Mouse (Mus musculus): ENCODE measurements at regions not wholly inside any gene's neighbourhood (a gene's known extent, or its start where the extent isn't known, plus 50 kb on each side); places are given as distances from the start of the nearest gene placed in this dataset.

DNA sequence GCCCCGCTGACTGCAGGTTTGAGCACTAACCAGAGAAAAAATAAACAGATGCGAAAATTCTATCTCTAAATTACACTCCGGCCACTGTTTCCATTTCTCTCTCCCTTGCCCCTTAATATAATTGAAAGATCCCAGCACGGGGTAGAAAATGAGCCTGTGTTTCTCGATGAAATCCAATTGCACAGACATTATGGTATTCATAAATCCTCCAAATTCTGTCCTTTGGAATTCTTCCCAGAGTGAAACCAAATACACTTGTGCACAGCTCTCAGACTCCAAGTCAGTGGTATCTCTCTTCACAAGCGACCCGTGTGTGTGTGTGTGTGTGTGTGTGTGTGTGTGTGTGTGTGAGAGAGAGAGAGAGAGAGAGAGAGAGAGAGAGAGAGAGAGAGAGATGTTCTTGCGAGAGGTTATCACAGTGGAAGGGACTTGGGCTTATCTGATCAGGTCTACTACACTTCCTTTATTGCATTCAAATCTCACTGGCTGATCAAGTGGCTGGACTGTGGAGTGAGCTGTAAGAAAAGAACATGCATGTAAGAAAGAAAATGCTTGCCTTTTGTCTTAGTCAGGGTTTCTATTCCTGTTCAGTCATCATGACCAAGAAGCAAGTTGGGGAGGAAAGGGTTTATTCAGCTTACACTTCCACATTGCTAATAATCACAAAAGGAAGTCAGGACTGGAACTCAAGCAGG lies 529.6 kb upstream of the Gm19410 start:
- DNase-seq (ENCODE audit: low spot score in 2 of 2): no peak

DNA sequence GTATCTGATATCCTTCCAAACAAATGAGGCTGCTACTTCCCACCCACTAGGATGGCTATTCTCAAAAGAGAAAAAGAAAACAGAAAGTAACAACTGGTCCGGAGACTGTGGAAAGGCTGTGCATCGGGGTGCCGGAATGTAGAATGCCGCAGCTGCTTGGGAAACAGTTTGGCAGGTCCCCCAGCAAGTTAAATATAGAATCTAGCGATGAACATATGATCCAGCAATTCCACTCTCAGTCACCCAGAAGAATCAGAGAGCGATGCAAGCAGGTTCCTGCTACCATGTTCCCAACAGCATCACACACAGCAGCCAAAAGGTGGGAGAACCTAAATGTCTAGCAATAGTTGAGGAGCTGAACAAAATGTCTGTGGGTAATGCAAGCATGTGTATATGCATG lies 528.3 kb upstream of the Gm19410 start:
- DNase-seq (ENCODE audit: low spot score in 2 of 2): peak in 1 of 2 experiments; percentile 12

DNA sequence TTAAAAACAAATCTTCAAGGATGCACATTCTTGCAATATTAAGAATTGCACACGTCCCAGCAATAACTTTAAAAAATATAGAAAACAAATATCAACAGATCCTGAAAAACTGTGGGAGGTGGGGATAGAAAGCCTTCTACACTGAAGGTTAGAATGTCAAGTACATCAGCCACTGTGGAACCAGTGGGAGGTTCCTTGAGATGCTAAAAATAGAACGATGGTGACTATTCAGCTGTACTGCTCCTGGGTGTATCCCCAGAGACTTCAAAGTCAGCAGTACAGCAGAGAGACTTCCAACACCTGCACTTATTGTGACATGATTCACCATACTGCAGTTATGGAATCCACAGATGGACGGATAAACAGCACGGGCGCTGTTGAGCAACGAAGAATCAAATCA lies 524.7 kb upstream of the Gm19410 start:
- DNase-seq (ENCODE audit: low spot score in 2 of 2): no peak

DNA sequence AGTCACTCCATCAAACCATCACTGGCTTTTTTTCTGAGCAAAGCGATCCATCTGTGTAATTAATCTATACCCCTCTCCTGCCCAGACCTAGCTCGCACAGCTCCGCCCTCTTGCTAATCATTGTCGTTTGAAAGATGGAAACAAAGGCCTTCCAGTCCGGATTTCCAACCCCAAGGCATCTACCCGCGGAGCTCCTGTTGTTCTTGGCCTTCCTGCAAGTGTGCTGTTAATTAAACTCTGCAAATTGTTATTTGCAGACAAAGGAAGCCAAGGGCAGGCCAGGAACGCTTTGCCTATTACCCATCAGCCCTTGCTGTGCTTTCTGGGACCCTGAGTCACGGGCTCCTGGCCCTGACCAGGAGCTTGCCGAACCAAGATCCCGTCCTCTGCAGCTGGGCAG lies 522.0 kb upstream of the Gm19410 start:
- DNase-seq (ENCODE audit: low spot score in 2 of 2): no peak

GRCm38 (mm10) chr8:35249747-35250375 lies 515.7 kb upstream of the Gm19410 start:
- DNase-seq (ENCODE audit: low spot score in 2 of 2): no peak

DNA sequence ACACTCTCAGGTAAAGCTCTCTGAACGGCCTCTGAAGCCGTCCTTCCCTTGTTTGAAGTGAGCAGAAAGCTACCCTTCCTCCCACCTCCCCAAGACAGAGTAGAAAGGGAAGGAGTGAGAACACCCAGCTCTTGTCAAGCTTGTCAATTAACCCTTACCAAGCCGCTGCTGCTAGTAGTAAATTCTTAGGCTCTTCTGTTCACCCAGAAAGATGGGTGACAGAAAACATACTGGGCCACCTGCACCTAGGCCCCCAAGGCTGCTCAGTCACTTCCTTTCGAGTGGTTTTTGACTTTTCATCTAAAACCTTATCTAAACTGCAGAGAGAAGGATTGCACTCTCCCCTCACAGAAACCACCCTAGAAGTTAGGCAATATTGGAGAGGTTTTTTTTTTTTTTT lies 514.9 kb upstream of the Gm19410 start:
- DNase-seq (ENCODE audit: low spot score in 2 of 2): no peak

DNA sequence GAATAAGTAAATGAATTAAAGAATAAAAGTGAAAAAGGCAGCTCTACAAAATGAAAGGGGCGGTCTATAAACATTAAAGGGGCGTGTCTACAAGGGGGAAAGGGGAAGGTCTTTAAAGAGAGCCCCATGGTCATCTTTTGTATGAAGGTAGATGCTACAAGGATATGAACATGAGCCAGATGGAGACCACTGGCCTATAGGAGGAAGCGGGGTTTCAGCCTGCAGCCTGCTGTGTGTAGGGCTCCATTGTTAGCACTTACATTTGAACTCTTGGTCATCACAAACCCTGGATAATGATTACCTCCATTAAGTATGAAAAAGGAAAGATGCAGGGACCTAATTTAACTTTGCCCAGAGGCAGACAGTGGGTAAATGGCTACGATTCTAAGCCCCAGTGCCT lies 511.6 kb upstream of the Gm19410 start:
- DNase-seq (ENCODE audit: low spot score in 2 of 2): no peak

DNA sequence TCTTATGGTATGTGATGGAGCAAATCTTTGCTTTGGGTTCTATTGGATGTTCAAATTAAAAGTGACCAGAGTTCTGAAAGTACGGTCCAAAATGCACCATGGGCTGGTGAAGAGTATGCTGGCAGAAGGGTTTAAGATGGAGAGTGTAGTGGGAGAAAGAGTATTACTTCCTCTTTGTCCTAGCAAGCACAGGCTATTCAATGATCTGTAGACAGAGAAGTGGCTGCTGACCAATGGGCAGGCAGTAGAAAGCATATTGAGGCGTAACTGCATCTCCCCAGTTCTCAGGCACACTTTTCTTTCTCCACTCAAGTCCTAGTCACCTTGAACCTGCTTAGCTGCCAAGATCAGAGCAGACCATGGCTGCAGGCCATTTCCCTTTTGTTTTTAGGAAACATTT lies 510.3 kb upstream of the Gm19410 start:
- DNase-seq (ENCODE audit: low spot score in 2 of 2): no peak

DNA sequence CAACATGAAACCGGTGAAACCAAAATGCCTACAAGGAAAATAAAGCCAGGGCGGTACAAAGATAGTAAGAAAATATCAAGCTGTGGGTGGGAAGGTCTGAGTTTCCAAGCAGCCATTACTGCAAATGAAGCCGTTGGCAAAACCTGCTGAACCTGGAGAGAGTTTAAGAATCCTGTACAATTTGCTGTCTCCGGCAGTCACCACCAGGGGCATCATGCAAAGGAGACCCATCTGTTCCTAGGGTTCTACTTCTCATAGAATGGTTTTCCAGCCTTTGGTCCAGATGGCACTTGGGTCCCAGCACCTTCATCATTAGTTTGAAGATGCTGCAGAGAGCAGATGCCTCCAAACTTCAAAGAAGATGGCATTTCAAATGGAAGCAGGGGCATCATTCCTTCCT lies 508.6 kb upstream of the Gm19410 start:
- DNase-seq (ENCODE audit: low spot score in 2 of 2): no peak

DNA sequence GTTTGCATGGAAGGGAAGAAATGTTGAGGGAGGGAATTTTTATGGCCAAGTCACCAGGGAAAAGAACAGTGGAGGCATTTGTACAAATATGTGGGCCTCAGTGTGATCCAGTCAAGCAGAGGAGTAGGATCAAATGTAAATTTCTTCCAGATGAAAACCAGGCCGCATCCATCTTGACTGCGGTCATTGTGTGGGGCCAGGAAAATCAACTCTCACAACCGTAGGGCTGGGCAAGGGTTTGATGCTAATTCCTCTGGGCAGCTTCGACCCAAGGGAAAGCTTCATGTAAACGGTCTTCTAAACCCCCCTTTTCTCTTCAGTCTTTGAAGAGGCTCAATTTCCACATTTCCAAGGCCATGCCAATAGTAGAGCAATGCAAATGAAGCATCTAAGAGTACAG lies 497.4 kb upstream of the Gm19410 start:
- no peak for DNase-seq (ENCODE audit: low spot score in 2 of 2)

- no peak for DNase-seq (ENCODE audit: low spot score in 2 of 2)
These were observed 496.6 kb upstream of the Gm19410 start for GRCm38 (mm10) chr8:35268986-35269385.

GRCm38 (mm10) chr8:35275972-35276371 lies 489.6 kb upstream of the Gm19410 start:
- DNase-seq (ENCODE audit: low spot score in 2 of 2): no peak

GRCm38 (mm10) chr8:35276460-35276859 lies 489.1 kb upstream of the Gm19410 start:
- no peak for DNase-seq (ENCODE audit: low spot score in 2 of 2)

DNA sequence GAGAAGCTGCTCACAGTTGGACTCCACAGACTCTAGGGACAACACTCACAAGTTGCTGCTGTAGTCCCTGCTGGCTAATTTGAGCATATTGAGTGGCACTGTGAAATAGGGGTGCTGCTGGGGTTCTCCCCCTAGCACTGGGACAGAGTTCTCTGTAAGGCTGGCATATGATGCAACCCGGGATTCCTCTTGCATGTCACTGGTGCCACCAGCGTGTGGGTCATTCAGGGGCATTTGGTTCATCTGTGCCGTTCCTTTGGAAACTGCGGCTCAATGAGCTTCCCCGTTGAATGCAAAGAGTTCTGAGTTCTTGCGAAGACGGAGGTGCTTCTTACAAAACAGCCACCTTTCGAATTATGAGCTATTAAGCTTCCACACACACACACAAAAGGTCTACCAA lies 486.6 kb upstream of the Gm19410 start:
- DNase-seq (ENCODE audit: low spot score in 2 of 2): no peak

GRCm38 (mm10) chr8:35280741-35281140 lies 484.8 kb upstream of the Gm19410 start:
- DNase-seq (ENCODE audit: low spot score in 2 of 2): no peak

- no peak for DNase-seq (ENCODE audit: low spot score in 2 of 2)
These were observed 482.2 kb upstream of the Gm19410 start for GRCm38 (mm10) chr8:35283366-35283765.

DNA sequence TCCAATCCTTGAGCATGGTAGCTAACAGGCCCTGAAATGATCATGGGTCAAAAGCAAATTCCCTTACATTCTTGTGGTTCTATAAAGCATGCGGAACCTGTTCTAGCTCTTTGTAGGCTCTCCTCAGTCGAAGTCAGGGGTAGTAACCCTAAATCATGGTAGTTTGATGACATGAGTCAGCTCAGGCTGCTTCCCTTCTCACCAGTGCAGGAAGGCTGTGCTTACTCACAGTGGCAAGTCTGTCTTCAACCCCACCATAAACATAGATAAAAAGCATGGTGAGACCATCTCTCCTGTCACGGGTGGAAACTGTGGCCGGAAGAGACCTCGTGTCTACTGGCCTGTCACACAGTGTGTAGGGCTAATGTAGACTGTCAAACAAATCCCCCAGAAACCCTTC lies 476.6 kb upstream of the Gm19410 start:
- DNase-seq (ENCODE audit: low spot score in 2 of 2): no peak

GRCm38 (mm10) chr8:35289967-35290366 lies 475.6 kb upstream of the Gm19410 start:
- no peak for DNase-seq (ENCODE audit: low spot score in 2 of 2)

- no peak for DNase-seq (ENCODE audit: low spot score in 2 of 2)
These were observed 472.0 kb upstream of the Gm19410 start for GRCm38 (mm10) chr8:35293437-35294126.

GRCm38 (mm10) chr8:35296936-35297335 lies 468.7 kb upstream of the Gm19410 start:
- no peak for DNase-seq (ENCODE audit: low spot score in 2 of 2)

DNA sequence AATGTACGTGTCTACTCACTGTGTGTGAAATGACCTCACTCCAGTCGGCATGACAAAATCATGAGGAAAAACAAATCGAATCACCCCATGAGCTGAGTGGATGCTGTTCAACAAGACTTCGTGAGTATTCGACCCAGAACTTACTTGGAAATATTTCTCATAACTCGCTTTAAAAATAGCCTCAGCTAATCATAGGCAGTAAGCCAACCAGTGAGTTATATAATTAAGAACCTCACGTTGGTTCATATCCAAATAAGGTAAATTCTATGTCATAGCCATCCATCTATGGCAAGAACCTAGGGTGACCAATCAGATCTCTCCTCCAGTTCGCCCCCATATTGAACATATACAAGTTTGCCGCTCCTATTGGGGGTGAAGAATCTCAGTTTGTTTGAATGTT lies 466.5 kb upstream of the Gm19410 start:
- no peak for DNase-seq (ENCODE audit: low spot score in 2 of 2)

DNA sequence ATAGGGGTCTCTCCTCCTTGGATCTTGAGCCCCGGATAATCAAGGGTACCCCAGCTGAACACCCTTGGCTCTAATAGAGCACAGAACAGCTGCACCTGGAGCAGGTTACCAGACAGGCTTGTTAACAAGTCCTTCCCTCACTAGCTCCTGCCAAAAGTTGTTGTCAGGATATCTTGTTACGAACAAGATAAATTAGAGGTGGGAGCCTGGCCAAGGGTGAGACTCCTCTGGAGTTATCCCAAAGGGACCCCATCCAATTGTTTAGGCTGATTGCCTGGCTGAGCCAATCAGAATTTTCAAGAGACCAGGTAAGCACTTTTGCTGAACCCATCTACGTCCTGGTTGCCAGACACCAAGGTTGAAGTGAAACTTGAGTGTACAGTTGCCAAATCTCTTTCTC lies 465.2 kb upstream of the Gm19410 start:
- no peak for DNase-seq (ENCODE audit: low spot score in 2 of 2)

DNA sequence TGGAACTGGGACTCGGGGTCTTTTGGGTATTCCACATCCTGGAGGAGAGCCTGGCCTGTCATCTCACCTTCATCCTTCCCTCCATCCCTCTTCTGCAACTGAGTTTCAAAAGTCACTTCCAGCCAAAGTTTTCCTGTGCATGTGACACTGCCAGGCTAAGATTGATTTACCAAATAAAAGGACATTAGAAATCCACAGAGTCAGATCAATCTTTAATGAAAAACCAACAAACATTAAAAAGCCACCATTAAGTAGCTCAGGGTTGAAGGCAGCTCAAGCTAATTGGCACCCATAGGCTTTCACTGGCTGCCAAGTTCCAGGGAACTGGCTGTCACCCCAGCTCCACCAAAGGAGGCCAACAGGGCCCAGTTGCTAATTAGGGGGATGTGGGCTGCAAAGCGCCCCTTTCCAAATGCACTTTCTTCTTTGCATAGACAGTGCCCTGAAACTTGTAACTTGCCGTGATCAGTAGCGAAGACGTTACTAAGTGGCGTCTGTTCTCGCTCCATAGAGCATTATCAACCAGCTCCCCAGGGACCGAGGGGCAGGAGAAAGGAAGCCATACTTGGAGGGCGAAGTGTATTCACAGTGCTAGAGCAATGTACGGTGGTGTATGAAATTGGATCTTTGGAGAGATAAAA lies 464.6 kb upstream of the Gm19410 start:
- no peak for DNase-seq (ENCODE audit: low spot score in 2 of 2)
